Mouse (Mus musculus) testis, adult 2 months (tissue): Measurements from ENCODE around the gene Gm28308.

Experiments
- CTCF ChIP-seq: fragments of 200-500 bp; IDR thresholded peaks from 2 replicates; pipeline ENCODE4 v1.5.1; 2012; ENCODE audit warnings: low read depth, mild to moderate bottlenecking, inconsistent platforms, low read length, moderate library complexity; ENCODE audit not compliant: control insufficient read depth, insufficient read depth, insufficient replicate concordance
- POLR2A ChIP-seq: fragments of 200-500 bp; IDR thresholded peaks from 2 replicates; pipeline ENCODE4 v1.6.1; 2012; ENCODE audit warnings: low read depth, mild to moderate bottlenecking, inconsistent platforms, low read length, moderate library complexity; ENCODE audit not compliant: control insufficient read depth

DNA sequence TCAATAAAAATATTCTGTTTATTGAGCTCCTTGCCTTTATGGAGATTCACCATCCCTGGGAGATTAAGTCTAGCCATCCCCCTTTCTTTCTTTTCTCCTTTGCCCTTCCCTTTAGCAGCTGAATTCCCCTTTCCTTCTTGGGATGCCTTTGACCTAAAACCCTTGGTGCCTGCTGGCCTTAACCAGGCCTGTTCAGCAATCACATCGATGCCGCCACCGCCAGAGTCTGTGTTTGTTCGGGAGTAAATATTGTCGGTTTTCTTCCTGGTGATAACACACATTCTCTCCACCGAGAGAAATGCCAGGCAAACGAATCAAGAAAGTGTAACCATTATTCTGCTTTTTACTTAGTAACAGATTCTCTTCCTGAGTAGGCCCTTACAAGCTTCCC lies 25.0 kb upstream of the Gm28308 start:
- TF ChIP-seq POLR2A (no peak), CTCF (no peak)
